Mouse (Mus musculus) lung, embryonic 15.5 days (tissue): ENCODE results near the gene Cdhr3. TPM values are rescaled to one million over a fixed set of nuclear protein-coding genes. Genes with fewer than 3 reads are reported as not detected.

Source experiments
- ATAC-seq: fragments of 200-750 bp; cut with Nextera tagmentation; 2 replicates; pipeline ENCODE4 v1.8.0; 2017; ENCODE audit warnings: moderate number of reproducible peaks, borderline replicate concordance; ENCODE audit not compliant: low FRiP score, low TSS enrichment; ENCODE audit errors: extremely low read depth
- H3K27ac ChIP-seq: fragments of 300-500 bp; sonication (generic); 2 replicates; pipeline ENCODE4 v1.5.1; 2015; ENCODE audit warnings: moderate library complexity, mild to moderate bottlenecking, inconsistent platforms
- H3K27me3 ChIP-seq: fragments of 300-500 bp; sonication (generic); 2 replicates; pipeline ENCODE4 v1.6.1; 2015; ENCODE audit warnings: inconsistent platforms
- H3K36me3 ChIP-seq: fragments of 300-500 bp; sonication (generic); 2 replicates; pipeline ENCODE4 v1.6.1; 2015; ENCODE audit warnings: inconsistent platforms
- H3K4me1 ChIP-seq: fragments of 300-500 bp; sonication (generic); 2 replicates; pipeline ENCODE4 v1.6.1; 2015; ENCODE audit warnings: inconsistent platforms
- H3K4me2 ChIP-seq: fragments of 300-500 bp; sonication (generic); 2 replicates; pipeline ENCODE4 v1.6.1; 2015; ENCODE audit warnings: inconsistent platforms, mild to moderate bottlenecking, moderate library complexity
- H3K4me3 ChIP-seq: fragments of 300-500 bp; sonication (generic); 2 replicates; pipeline ENCODE4 v1.5.1; 2015; ENCODE audit warnings: mild to moderate bottlenecking, inconsistent platforms
- H3K9ac ChIP-seq: fragments of 300-500 bp; sonication (generic); 2 replicates; pipeline ENCODE4 v1.6.1; 2015; ENCODE audit warnings: inconsistent platforms
- H3K9me3 ChIP-seq: fragments of 300-500 bp; sonication (generic); 2 replicates; pipeline ENCODE4 v1.6.1; 2016; ENCODE audit warnings: inconsistent platforms
- WGBS: fragments of 180-500 bp; shearing (Covaris S2); methylation state at CpG from one replicate; pipeline ENCODE4 v1.1.7; 2015; 5-methylcytosine and 5-hydroxymethylcytosine counted together
- polyA plus RNA-seq: library from polyadenylated mRNA; unstranded; fragments of >200 nt; fragmentation: Nextera tagmentation; extraction: Ambion mirVana; gene quantifications from 2 replicates; pipeline ENCODE4 v1.2.1, GENCODE M21; 2015

Cdhr3 gene
- 0.39 and 0.44 TPM in 2 replicates for polyA plus RNA-seq

GRCm38 (mm10) chr12:33092775-33093174 is at the start of gene Cdhr3:
Gene Cdhr3 (minus strand): TSS chr12:33092875.
- 67% methylated on average over 6 of the region's 6 CpGs for WGBS
- no peak within 1 kb of the TSS for H3K4me2 ChIP-seq
- H3K4me3 ChIP-seq, result no peak within 1 kb of the TSS
- no peaks in the 10 kb centered on the region for H3K9me3 ChIP-seq
- H3K36me3 ChIP-seq, result no peaks in the 10 kb centered on the region
- no peak within 1 kb of the TSS for H3K27ac ChIP-seq
- no peaks in the 10 kb centered on the region for H3K27me3 ChIP-seq
- H3K9ac ChIP-seq, result no peak within 1 kb of the TSS
- H3K4me1 ChIP-seq, result no peaks in the 10 kb centered on the region
- ATAC-seq, result no peak

GRCm38 (mm10) chr12:33139083-33139482 is 46.4 kb upstream of the Cdhr3 start:
- ATAC-seq, result no peak
- H3K9ac ChIP-seq, result no peak overlapping the region
- H3K4me3 ChIP-seq, result no peak overlapping the region
- no peaks in the 10 kb centered on the region for H3K9me3 ChIP-seq
- H3K4me2 ChIP-seq, result no peak overlapping the region
- H3K4me1 ChIP-seq, result no peaks in the 10 kb centered on the region
- no peaks in the 10 kb centered on the region for H3K27me3 ChIP-seq
- no peak overlapping the region for H3K27ac ChIP-seq
- H3K36me3 ChIP-seq, result no peaks in the 10 kb centered on the region
- WGBS, result 59% methylated on average over 3 of the region's 3 CpGs

GRCm38 (mm10) chr12:33137857-33138256 is 45.2 kb upstream of the Cdhr3 start:
- no peak overlapping the region for H3K4me3 ChIP-seq

GRCm38 (mm10) chr12:33131796-33132195 is 39.1 kb upstream of the Cdhr3 start:
- no peak overlapping the region for H3K27ac ChIP-seq
- H3K4me1 ChIP-seq, result peaks cover 8% of the 10 kb centered on the region
- no peak for ATAC-seq
- no peak overlapping the region for H3K4me2 ChIP-seq
- H3K27me3 ChIP-seq, result no peaks in the 10 kb centered on the region
- H3K9me3 ChIP-seq, result no peaks in the 10 kb centered on the region
- H3K4me3 ChIP-seq, result no peak overlapping the region
- no peaks in the 10 kb centered on the region for H3K36me3 ChIP-seq
- no peak overlapping the region for H3K9ac ChIP-seq
- WGBS, result 48% methylated on average over 7 of the region's 7 CpGs

More at GRCm38 (mm10) chr12:33137857-33138256, 45.2 kb upstream of the Cdhr3 start:
- no peak overlapping the region for H3K9ac ChIP-seq
- 77% methylated on average over 1 of the region's 1 CpGs for WGBS
- H3K36me3 ChIP-seq, result no peaks in the 10 kb centered on the region
- no peaks in the 10 kb centered on the region for H3K27me3 ChIP-seq
- no peak for ATAC-seq
- no peaks in the 10 kb centered on the region for H3K4me1 ChIP-seq
- H3K27ac ChIP-seq, result no peak overlapping the region
- no peak overlapping the region for H3K4me2 ChIP-seq
- no peaks in the 10 kb centered on the region for H3K9me3 ChIP-seq

GRCm38 (mm10) chr12:33130401-33130800 is 37.7 kb upstream of the Cdhr3 start:
- no peak overlapping the region for H3K4me3 ChIP-seq
- H3K4me2 ChIP-seq, result no peak overlapping the region
- WGBS, result 48% methylated on average over 8 of the region's 8 CpGs
- peaks cover 8% of the 10 kb centered on the region for H3K4me1 ChIP-seq
- no peaks in the 10 kb centered on the region for H3K9me3 ChIP-seq
- ATAC-seq, result no peak
- H3K9ac ChIP-seq, result no peak overlapping the region
- no peaks in the 10 kb centered on the region for H3K27me3 ChIP-seq
- no peak overlapping the region for H3K27ac ChIP-seq
- H3K36me3 ChIP-seq, result no peaks in the 10 kb centered on the region

GRCm38 (mm10) chr12:33129410-33129809 is 36.7 kb upstream of the Cdhr3 start:
- whole genome bisulfite sequencing, result 24% methylated on average over 4 of the region's 4 CpGs
- H3K4me2 ChIP-seq, result no peak overlapping the region
- H3K4me3 ChIP-seq, result no peak overlapping the region
- H3K4me1 ChIP-seq, result peaks cover 8% of the 10 kb centered on the region
- no peak for ATAC-seq
- no peaks in the 10 kb centered on the region for H3K9me3 ChIP-seq
- H3K27me3 ChIP-seq, result no peaks in the 10 kb centered on the region
- no peaks in the 10 kb centered on the region for H3K36me3 ChIP-seq
- no peak overlapping the region for H3K9ac ChIP-seq
- no peak overlapping the region for H3K27ac ChIP-seq

- Histone ChIP-seq H3K36me3 (no peaks in the 10 kb centered on the region), H3K9ac (no peak overlapping the region), H3K4me2 (no peak overlapping the region), H3K27me3 (no peaks in the 10 kb centered on the region), H3K27ac (no peak overlapping the region), H3K4me1 (peaks cover 8% of the 10 kb centered on the region), H3K9me3 (no peaks in the 10 kb centered on the region), H3K4me3 (no peak overlapping the region)
- WGBS, result 53% methylated on average over 7 of the region's 7 CpGs
- no peak for ATAC-seq
These were observed 36.0 kb upstream of the Cdhr3 start for GRCm38 (mm10) chr12:33128702-33129101.

GRCm38 (mm10) chr12:33128121-33128520 is 35.4 kb upstream of the Cdhr3 start:
- no peak for ATAC-seq
- H3K4me1 ChIP-seq, result peaks cover 8% of the 10 kb centered on the region
- H3K4me3 ChIP-seq, result no peak overlapping the region
- H3K27me3 ChIP-seq, result no peaks in the 10 kb centered on the region
- no peaks in the 10 kb centered on the region for H3K36me3 ChIP-seq
- no peak overlapping the region for H3K9ac ChIP-seq
- H3K4me2 ChIP-seq, result no peak overlapping the region
- H3K27ac ChIP-seq, result no peak overlapping the region
- WGBS, result 77% methylated on average over 2 of the region's 2 CpGs
- no peaks in the 10 kb centered on the region for H3K9me3 ChIP-seq

- peaks cover 8% of the 10 kb centered on the region for H3K4me1 ChIP-seq
- no peaks in the 10 kb centered on the region for H3K9me3 ChIP-seq
- no peak overlapping the region for H3K4me3 ChIP-seq
- H3K27me3 ChIP-seq, result no peaks in the 10 kb centered on the region
- H3K27ac ChIP-seq, result no peak overlapping the region
- ATAC-seq, result no peak
- H3K36me3 ChIP-seq, result no peaks in the 10 kb centered on the region
- H3K9ac ChIP-seq, result no peak overlapping the region
- no peak overlapping the region for H3K4me2 ChIP-seq
These were observed 33.6 kb upstream of the Cdhr3 start for GRCm38 (mm10) chr12:33126243-33126642.

GRCm38 (mm10) chr12:33125594-33126227 is 33.0 kb upstream of the Cdhr3 start:
- Histone ChIP-seq H3K4me2 (no peak overlapping the region), H3K27ac (no peak overlapping the region), H3K27me3 (no peaks in the 10 kb centered on the region), H3K4me3 (no peak overlapping the region), H3K4me1 (peaks cover 8% of the 10 kb centered on the region), H3K9ac (no peak overlapping the region), H3K9me3 (no peaks in the 10 kb centered on the region), H3K36me3 (no peaks in the 10 kb centered on the region)
- 62% methylated on average over 9 of the region's 9 CpGs for WGBS
- no peak for ATAC-seq

GRCm38 (mm10) chr12:33118624-33119301 is 26.1 kb upstream of the Cdhr3 start:
- H3K27ac ChIP-seq, result no peak overlapping the region
- H3K9ac ChIP-seq, result no peak overlapping the region
- no peak overlapping the region for H3K4me2 ChIP-seq
- H3K4me3 ChIP-seq, result no peak overlapping the region
- no peak for ATAC-seq
- H3K4me1 ChIP-seq, result no peaks in the 10 kb centered on the region
- H3K9me3 ChIP-seq, result no peaks in the 10 kb centered on the region
- 24% methylated on average over 15 of the region's 15 CpGs for WGBS
- no peaks in the 10 kb centered on the region for H3K27me3 ChIP-seq
- no peaks in the 10 kb centered on the region for H3K36me3 ChIP-seq

GRCm38 (mm10) chr12:33110894-33111471 is 18.3 kb upstream of the Cdhr3 start:
- WGBS, result 4% methylated on average over 14 of the region's 14 CpGs
- Histone ChIP-seq H3K27me3 (no peaks in the 10 kb centered on the region), H3K9ac (no peak overlapping the region), H3K36me3 (no peaks in the 10 kb centered on the region), H3K9me3 (no peaks in the 10 kb centered on the region), H3K4me2 (peak overlapping the region; percentile 31; the same call in 1 of the 2 replicates), H3K4me1 (peaks cover 22% of the 10 kb centered on the region), H3K27ac (peak overlapping the region; percentile 87), H3K4me3 (no peak overlapping the region)
- peak; percentile 79 for ATAC-seq
